Mouse (Mus musculus) urinary bladder, adult 2 months (tissue): Measurements from ENCODE around the gene Rec114. TPM values are rescaled to one million over a fixed set of nuclear protein-coding genes. Genes with fewer than 3 reads are reported as not detected.

Experiments
- DNase-seq: peaks from one replicate; pipeline ENCODE4 v3.0.0; 2022; ENCODE audit warnings: low spot score
- polyA plus RNA-seq: library from polyadenylated mRNA; depleted of rRNA; stranded (reverse); fragments of >200 nt; gene quantifications from 2 replicates; pipeline ENCODE4 v1.2.3, GENCODE M21; 2012

The Rec114 gene
- polyA plus RNA-seq, 1 experiment, result 0.30 TPM

- DNase-seq, result no peak
Observed at GRCm38 (mm10) chr9:58716886-58717285, 26.9 kb downstream of the Rec114 start.

DNA sequence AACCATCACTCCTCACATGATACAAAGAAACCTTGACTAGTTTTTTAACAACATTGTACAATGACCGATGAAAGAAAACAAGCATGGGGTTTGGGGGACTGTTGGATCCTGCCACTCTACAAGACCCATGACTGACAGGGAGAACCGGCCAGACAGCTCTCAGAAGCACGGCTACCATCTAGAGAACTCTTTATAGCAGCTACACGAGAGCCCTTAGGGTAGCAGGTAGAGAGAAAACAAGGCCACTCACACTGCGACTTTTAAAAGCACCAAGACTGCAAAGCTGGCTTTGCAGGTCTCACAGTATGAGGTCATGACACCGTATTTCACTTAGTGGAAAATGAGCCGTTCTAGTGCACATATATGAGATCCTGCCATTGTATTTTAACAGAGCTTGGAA, 33.1 kb downstream of the Rec114 start:
- no peak for DNase-seq

GRCm38 (mm10) chr9:58709939-58710338, 33.8 kb downstream of the Rec114 start:
- DNase-seq, result no peak

- no peak for DNase-seq
Observed at GRCm38 (mm10) chr9:58707796-58708195, 36.0 kb downstream of the Rec114 start.

DNA sequence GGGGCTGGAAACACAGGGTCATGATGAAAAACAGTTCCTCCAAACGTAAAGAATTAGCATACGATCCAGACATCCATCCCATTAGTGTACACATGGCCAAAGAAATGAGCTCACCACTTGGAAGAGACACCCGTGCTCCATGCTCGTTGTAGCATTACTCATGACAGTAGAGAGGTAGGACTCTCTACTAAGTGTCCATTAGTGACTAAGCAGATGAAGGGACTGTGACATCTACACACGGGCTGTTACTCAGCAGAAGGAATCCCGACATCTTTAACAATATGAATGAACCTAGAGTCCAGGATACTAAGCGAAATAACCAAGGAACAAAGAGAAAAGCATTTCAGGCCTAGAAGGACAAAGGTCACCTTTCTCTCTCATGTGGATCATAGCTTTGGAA, 37.7 kb downstream of the Rec114 start:
- DNase-seq, result no peak

DNA sequence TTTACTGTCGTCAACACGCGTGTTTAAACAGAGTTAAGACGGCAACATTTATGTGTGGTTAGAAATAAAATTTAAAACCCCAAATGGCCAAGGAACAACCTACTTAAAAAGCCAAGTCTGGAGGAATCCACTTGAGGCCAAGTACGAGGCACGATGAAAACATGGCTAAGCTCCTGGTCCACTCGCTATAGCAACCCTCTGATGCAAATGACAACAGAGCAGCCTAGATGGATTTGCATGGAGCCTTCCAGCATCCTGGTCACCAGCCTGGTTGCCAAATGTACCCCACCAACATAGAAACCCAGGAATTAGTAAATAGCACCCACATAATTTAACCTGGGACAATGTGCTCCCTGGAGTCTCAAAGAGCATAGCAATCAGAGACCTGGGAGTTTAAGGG, 40.0 kb downstream of the Rec114 start:
- no peak for DNase-seq

DNA sequence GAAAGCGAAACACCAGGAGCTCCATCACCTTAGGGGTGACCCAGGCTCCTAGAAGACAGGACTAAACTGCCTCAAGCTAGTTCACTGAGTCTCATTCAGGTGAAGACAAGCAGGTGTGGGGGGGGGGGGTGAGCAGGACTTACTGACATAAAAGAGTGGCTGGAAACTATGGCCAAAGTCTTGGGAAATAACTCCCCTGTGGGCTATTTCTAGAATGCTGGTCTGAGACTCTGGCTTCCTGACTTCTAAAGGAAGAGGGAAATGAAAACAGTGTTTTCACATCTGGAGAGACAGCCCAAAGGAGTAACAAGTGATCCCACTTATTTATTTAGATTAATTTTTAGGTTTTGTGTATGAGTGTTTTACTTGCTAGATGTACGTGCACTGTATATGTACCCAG, 42.0 kb downstream of the Rec114 start:
- DNase-seq, result no peak

DNA sequence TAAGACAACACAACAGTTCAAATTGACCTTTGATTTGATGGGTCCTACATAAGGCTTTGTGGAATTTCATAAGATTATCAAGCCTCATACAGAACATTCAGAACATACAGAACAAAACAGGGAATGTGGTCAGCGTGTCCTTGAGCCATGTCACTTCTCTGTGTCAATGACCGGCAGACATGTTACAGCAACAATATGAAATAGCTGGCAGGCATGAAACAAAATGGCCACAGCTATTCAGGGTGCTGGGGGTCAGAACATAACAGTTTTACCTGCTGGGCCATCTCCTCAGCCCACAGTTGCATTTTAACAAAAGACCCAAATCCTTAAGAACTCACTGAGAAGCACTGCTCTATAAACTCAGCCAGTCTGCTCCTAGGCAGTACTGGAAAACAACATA, 45.3 kb downstream of the Rec114 start:
- no peak for DNase-seq

DNA sequence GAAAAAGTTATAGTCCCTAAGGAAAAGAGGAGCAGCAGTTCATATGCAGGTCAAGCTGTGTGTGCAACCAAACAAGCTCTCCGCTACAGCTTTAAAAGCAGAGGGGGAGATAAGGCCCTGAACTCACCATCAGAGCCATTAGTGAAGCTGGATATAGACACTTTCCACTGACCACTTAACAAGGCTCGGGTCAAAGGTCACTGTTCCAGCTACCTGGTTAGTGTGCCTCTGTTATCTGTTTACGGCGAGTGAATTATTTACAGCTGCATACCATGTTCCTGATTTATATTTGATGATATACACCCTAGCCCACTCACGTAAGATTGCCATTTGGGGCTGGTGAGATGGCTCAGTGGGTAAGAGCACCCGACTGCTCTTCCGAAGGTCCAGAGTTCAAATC, 52.3 kb downstream of the Rec114 start:
- no peak for DNase-seq

DNA sequence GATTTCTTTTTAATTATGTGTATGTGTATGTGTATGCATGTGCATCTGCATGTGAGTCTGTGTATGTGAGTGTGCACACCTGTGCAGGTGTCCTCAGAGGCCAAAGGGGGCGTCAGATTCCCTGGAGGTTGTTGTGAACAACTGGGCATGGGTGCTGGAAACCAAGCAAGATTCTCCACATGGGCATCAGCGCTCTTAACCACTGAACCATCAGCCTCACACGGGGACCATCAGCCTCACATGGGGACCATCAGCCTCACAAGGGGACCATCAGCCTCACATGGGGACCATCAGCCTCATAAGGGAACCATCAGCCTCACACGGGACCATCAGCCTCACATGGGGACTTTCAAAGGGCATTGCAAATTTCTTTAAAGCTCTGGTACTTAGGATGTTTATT, 53.1 kb downstream of the Rec114 start:
- DNase-seq, result no peak

DNA sequence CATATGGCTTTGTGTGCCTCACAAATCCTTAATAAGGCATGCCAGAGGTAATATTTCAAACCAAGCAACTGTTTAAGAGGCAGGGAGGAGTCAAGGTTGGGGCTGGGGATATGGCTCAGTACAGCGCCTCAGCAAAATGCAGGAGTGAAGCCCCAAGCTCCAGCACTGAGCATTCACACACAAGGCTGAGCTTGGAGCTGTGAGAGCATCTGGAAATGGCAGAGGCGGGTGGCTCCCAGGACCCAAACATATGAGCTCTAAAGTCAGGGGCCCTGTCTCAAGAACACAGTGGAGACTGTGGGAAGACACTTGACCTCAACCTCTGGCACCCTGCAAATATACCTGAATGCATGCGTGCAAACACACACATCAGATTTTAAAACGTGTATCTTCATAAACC, 55.7 kb downstream of the Rec114 start:
- DNase-seq, result no peak

DNA sequence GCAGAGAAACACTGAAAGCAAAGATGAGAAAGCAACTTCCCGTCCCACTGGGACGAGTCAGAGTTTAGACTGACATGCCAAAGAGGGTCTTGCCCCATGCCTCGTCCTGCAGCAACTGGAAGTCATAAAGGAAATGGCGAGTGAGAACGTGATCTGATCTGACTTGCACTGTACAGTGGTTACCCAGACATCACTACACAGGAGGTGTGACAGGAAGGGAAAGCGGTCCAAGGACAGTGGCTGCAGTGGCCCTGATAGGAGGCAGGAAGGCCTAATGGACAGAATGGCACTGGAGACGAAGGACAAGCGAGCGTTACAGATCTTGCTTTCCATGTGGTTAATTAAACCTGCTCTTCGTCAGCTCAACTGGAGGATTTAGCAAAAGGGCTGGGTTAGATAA, 58.5 kb downstream of the Rec114 start:
- DNase-seq, result no peak

- no peak for DNase-seq
Observed at GRCm38 (mm10) chr9:58683372-58683771, 60.4 kb downstream of the Rec114 start.

GRCm38 (mm10) chr9:58682106-58682505, 61.7 kb downstream of the Rec114 start:
- no peak for DNase-seq

DNA sequence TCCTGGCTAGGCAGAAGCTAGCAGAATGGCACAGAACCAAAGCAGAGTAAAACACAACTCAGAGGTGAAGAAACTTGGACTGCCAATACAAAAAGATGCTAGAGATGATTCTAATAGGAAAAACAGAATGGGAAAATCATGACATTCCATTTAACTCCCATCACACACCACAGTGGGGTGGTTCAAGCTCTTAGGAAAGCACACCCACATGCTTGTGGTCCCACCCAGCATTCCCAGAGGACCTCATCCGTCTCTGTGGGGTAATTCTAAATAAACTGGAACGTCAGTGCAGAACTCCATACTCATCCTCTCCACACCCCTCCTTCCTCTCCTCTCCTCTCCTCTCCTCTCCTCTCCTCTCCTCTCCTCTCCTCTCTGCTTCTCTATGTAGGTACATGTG, 62.4 kb downstream of the Rec114 start:
- no peak for DNase-seq

GRCm38 (mm10) chr9:58675371-58675770, 68.4 kb downstream of the Rec114 start:
- no peak for DNase-seq

DNA sequence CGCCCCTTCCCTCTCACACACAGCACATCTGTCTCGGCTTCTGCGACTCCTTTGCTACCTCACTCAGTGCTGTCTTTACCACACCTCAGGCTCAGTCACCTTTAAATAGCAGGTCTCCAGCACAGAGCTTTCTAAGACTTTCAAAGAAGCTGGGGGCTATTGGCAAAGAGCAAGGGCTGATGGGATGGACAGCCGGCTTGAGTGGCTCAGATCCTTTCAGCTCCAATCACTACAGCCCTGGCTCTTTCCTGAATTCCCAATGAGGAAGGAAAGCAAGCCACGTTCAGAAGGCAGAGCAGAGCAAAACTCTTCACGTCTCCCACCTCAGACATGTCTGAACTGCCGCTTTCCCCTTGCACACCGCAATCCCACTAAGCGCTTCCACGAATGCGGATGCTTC, 69.0 kb downstream of the Rec114 start:
- DNase-seq, result no peak

DNA sequence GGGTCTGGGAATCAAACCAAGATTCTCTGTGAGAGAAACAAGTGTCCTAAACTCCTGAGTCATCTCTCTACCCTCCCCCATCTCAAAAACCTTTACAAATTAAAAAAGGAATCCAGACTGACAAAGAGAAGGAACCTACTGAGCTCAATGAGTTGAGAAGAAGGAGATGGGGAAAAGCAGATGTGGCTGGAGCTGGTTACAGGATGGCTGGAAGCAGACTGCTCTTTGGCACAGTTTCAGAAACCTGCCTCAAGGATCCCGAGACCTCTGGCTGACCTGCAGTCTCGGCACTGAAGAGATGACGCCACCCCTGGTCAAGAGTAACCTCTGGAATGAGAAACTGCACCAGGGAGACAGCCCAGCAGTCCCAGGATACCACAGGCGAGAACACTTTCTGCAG, 71.3 kb downstream of the Rec114 start:
- DNase-seq, result no peak

GRCm38 (mm10) chr9:58669819-58670218, 73.9 kb downstream of the Rec114 start:
- no peak for DNase-seq

DNA sequence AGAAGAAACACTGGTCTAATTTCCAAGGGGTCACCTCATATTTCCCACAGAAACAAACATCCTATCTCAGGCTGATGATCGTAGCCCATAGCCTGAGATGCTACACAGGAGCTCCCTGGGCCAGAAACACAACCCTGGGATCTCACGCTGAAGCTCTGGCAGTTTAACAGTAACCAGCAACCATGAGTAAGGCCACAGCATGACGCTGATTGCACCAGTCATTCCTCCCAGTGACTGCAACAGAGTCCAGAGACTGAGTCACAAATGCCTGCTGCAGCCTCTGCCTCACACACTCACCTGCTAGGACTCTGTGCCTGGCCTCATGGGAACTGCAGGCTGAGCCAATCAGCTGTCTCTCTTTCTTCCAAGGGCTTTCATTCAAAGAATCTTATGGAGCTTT, 74.7 kb downstream of the Rec114 start:
- DNase-seq, result no peak

DNA sequence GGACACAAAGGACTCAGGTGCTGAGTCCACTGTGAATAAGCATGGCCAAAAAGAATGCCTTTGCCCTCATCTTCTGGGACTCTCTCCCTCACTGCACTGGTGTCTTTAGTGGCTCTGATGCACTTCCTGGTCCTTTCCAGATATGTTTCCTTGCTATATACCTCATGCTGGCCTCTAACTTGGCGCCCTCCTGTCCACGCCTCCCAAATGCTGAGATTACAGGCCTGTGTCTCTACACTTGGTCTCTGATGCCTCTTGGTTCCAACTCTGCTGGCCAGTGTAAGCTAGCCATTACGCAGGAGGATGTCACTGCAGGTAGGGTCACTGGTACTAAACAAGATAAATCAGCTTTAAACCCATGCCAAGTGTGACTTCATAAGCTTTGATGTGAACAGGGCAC, 75.6 kb downstream of the Rec114 start:
- DNase-seq, result no peak

- no peak for DNase-seq
Observed at GRCm38 (mm10) chr9:58667244-58667643, 76.5 kb downstream of the Rec114 start.

- no peak for DNase-seq
Observed at GRCm38 (mm10) chr9:58666191-58666590, 77.6 kb downstream of the Rec114 start.

- DNase-seq, result peak; percentile 60
Observed at GRCm38 (mm10) chr9:58665492-58665891, 78.3 kb downstream of the Rec114 start.

GRCm38 (mm10) chr9:58662791-58663190, 81.0 kb downstream of the Rec114 start:
- no peak for DNase-seq
